Mouse (Mus musculus) hindbrain, embryonic 11.5 days (tissue): ENCODE data around the gene 9630041A04Rik. TPM values are rescaled to one million over a fixed set of nuclear protein-coding genes. Genes with fewer than 3 reads are reported as not detected.

ENCODE experiments used
- ATAC-seq: fragments of 200-750 bp; cut with Nextera tagmentation; 2 replicates; pipeline ENCODE4 v1.8.0; 2017; ENCODE audit warnings: mild to moderate bottlenecking, moderate TSS enrichment, moderate library complexity; ENCODE audit not compliant: low FRiP score
- DNase-seq: peaks from one replicate; pipeline ENCODE4 v3.0.0-alpha.2; 2015; ENCODE audit warnings: low spot score
- H3K27ac ChIP-seq: fragments of 300-500 bp; sonication (generic); 2 replicates; pipeline ENCODE4 v1.5.1; 2014; ENCODE audit warnings: mild to moderate bottlenecking, low read depth, low read length
- H3K27me3 ChIP-seq: fragments of 300-500 bp; sonication (generic); 2 replicates; pipeline ENCODE4 v1.6.1; 2014; ENCODE audit warnings: mild to moderate bottlenecking, low read length, moderate library complexity, mixed read lengths; ENCODE audit not compliant: control insufficient read depth, insufficient read depth
- H3K36me3 ChIP-seq: fragments of 300-500 bp; sonication (generic); 2 replicates; pipeline ENCODE4 v1.6.1; 2014; ENCODE audit warnings: mild to moderate bottlenecking, low read length, moderate library complexity, mixed read lengths; ENCODE audit not compliant: control insufficient read depth, insufficient read depth
- H3K4me1 ChIP-seq: fragments of 300-500 bp; sonication (generic); replicated peaks from 2 replicates; pipeline ENCODE4 v1.6.1; 2014; ENCODE audit warnings: low read length, mixed read lengths; ENCODE audit not compliant: control insufficient read depth, insufficient read depth
- H3K4me2 ChIP-seq: fragments of 300-500 bp; sonication (generic); replicated peaks from 2 replicates; pipeline ENCODE4 v1.6.1; 2014; ENCODE audit warnings: mild to moderate bottlenecking, low read depth, low read length
- H3K4me3 ChIP-seq: fragments of 300-500 bp; sonication (generic); 2 replicates; pipeline ENCODE4 v1.5.1; 2014; ENCODE audit warnings: low read depth, low read length
- H3K9ac ChIP-seq: fragments of 300-500 bp; sonication (generic); 2 replicates; pipeline ENCODE4 v1.6.1; 2014; ENCODE audit warnings: low read depth, low read length
- H3K9me3 ChIP-seq: fragments of 300-500 bp; sonication (generic); 2 replicates; pipeline ENCODE4 v1.6.1; 2016; ENCODE audit warnings: low read length; ENCODE audit not compliant: control insufficient read depth
- WGBS: fragments of 180-500 bp; shearing (Covaris S2); extraction: QIAGEN DNeasy Blood & Tissue Kit; methylation state at CpG from one replicate; pipeline ENCODE4 v1.1.7; 2014; 5-methylcytosine and 5-hydroxymethylcytosine counted together
- polyA plus RNA-seq: library from polyadenylated mRNA; unstranded; fragments of >200 nt; fragmentation: Nextera tagmentation; extraction: Ambion mirVana; gene quantifications from 2 replicates; pipeline ENCODE4 v1.2.1, GENCODE M21; 2014

The 9630041A04Rik gene
- polyA plus RNA-seq, 1 experiment from 2014 or later, result 0.28 TPM

DNA sequence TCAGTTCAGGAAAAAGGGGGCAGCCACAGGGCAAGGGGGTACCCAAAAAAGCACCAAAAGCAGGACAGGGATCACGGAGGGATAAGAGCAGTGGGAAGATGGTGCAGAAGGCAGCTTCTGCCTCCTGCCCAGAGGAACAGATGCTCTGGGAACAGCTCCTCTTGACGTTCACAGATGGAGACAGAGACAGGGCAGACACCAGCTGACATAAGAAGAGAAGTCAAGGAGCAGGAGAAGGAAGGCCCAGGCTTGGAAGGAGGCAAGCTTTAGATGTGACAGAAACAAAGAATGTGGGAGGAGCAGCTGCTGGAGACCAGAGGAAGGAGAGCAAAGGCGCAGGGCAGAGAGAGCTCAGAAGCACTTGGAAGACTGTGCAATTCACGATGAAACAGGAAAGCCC is 94.6 kb downstream of the 9630041A04Rik start:
- Histone ChIP-seq H3K27me3 (no peaks in the 10 kb centered on the region), H3K36me3 (no peaks in the 10 kb centered on the region), H3K9ac (no peak overlapping the region), H3K4me1 (no peaks in the 10 kb centered on the region), H3K4me2 (no peak overlapping the region), H3K27ac (no peak overlapping the region), H3K4me3 (no peak overlapping the region), H3K9me3 (no peaks in the 10 kb centered on the region)
- ATAC-seq, result no peak
- DNase-seq, result no peak
- 34% methylated on average over 4 of the region's 4 CpGs for WGBS

DNA sequence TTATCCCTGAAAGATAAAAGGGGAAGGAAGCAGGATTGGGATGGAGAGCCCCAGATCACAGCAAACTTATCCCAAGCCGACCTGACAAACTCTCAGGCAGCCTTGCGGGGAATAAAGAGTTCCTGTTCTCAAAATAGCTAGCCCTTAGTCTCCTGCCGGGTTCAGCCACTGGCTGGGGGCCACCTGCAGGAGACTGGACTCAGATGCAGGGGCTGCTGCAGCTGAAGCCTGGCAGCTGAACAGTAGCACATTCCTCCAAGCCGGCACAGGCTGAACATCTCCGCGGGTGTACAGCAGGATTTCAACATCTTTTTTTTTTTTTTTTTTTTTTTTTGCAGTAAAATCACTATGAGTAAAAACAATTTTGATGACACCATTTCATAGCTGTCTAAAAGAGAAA is 110.2 kb downstream of the 9630041A04Rik start:
- Histone ChIP-seq H3K4me3 (no peak overlapping the region), H3K9me3 (no peaks in the 10 kb centered on the region), H3K27ac (no peak overlapping the region), H3K27me3 (no peaks in the 10 kb centered on the region), H3K4me1 (no peaks in the 10 kb centered on the region), H3K4me2 (no peak overlapping the region), H3K9ac (no peak overlapping the region), H3K36me3 (no peaks in the 10 kb centered on the region)
- DNase-seq (no peak), ATAC-seq (no peak)
- WGBS, result 38% methylated on average over 6 of the region's 6 CpGs

DNA sequence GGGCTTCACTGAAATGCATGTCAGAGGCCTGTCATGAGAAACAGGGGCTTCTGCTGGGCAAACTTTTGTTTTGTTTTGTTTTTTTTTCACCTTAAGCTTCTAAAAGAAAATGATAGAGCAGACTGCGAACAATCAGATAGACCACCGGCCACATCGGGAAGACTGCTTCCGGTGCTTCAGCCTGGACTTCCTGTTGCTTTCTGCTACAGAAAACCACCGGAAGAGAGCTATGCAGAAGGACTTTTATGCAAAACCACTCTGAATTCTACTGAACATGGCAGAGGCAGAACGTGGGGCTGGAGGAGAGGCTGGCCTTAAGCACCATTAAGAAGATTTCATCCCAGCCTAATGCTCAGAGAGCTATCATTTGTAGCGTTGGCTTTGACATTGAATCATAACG is 110.7 kb downstream of the 9630041A04Rik start:
- no peak overlapping the region for H3K9ac ChIP-seq
- no peak for DNase-seq
- H3K27me3 ChIP-seq, result no peaks in the 10 kb centered on the region
- H3K27ac ChIP-seq, result no peak overlapping the region
- no peak overlapping the region for H3K4me2 ChIP-seq
- no peak overlapping the region for H3K4me3 ChIP-seq
- H3K36me3 ChIP-seq, result no peaks in the 10 kb centered on the region
- H3K9me3 ChIP-seq, result no peaks in the 10 kb centered on the region
- no peaks in the 10 kb centered on the region for H3K4me1 ChIP-seq
- no peak for ATAC-seq
- WGBS, result 79% methylated on average over 8 of the region's 8 CpGs

DNA sequence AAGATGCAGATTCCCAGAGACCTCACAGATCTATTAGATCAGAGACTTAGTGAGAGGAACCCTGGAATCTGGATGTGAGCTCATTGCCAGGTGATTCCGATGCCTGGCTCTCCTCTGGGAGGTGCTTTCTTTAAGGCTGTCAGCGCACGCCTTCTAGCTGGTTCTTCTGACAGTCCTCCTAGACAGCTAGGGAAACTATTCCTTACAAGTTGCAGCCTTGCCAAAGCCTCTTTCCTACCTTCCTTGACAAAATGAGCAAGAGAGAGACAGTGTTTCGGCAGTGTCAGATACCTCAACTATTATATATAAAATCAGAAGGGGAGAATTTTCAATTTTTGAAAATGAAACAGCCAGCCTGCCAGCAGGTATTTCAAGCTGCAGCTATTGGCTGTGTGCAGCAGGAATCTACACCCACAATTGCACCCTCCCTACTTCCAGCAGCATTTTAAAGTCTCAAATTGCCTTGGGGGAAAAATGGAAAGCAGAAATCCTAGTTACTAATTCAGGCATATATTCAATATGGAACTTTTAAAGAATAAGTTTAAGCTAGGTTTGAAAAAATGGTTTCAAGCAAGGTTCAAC is 115.3 kb downstream of the 9630041A04Rik start:
- no peaks in the 10 kb centered on the region for H3K36me3 ChIP-seq
- ATAC-seq (no peak), DNase-seq (no peak)
- no peaks in the 10 kb centered on the region for H3K9me3 ChIP-seq
- H3K27me3 ChIP-seq, result no peaks in the 10 kb centered on the region
- H3K4me2 ChIP-seq, result no peak overlapping the region
- H3K9ac ChIP-seq, result no peak overlapping the region
- 88% methylated on average over 4 of the region's 4 CpGs for WGBS
- H3K27ac ChIP-seq, result no peak overlapping the region
- no peaks in the 10 kb centered on the region for H3K4me1 ChIP-seq
- H3K4me3 ChIP-seq, result no peak overlapping the region

DNA sequence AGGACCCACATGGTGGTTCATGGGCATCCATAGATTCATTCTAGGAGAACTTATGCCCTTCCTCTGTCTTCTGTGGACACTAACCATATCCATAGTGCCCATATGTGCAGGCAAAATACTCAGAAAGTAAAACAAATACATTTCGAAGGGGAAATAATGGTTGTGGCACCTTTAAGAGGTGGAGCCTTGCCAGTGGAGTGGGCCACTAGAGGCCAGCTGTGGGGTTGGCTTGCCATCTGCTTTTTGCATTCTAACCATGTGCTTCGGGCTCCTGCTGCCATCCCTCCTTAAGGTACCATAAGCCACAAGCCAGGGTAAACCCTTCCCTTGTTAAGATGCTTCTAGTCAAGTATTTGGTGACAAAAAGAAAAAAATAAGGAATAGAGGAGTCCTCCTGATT is 119.5 kb downstream of the 9630041A04Rik start:
- no peak overlapping the region for H3K9ac ChIP-seq
- no peak overlapping the region for H3K27ac ChIP-seq
- no peak for DNase-seq
- no peaks in the 10 kb centered on the region for H3K4me1 ChIP-seq
- WGBS, result 80% methylated on average over 2 of the region's 2 CpGs
- H3K4me3 ChIP-seq, result no peak overlapping the region
- no peak overlapping the region for H3K4me2 ChIP-seq
- no peaks in the 10 kb centered on the region for H3K9me3 ChIP-seq
- no peaks in the 10 kb centered on the region for H3K36me3 ChIP-seq
- ATAC-seq, result no peak
- no peaks in the 10 kb centered on the region for H3K27me3 ChIP-seq

DNA sequence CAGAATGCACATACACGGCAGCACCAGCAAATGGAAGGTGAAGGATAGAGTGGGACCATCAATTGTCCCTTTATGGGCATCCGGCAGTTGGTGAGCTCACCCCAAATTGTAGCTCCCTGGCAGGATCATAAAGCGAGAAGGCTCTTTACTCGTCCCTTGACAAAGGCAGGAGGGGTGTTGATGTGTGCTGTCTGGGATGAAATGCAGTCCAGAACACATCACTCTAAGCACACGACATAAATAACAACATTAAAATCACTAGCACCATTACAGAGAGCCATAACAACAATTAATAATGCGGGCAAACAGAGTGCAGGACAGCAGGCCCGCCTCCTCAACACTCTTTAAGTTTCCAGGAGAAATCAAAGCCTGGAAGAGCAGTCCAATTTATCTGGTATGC is 120.7 kb downstream of the 9630041A04Rik start:
- DNase-seq, result no peak
- no peaks in the 10 kb centered on the region for H3K9me3 ChIP-seq
- no peak overlapping the region for H3K4me3 ChIP-seq
- H3K9ac ChIP-seq, result no peak overlapping the region
- 85% methylated on average over 7 of the region's 7 CpGs for WGBS
- H3K4me2 ChIP-seq, result no peak overlapping the region
- no peak for ATAC-seq
- H3K27me3 ChIP-seq, result no peaks in the 10 kb centered on the region
- no peak overlapping the region for H3K27ac ChIP-seq
- H3K36me3 ChIP-seq, result no peaks in the 10 kb centered on the region
- no peaks in the 10 kb centered on the region for H3K4me1 ChIP-seq

DNA sequence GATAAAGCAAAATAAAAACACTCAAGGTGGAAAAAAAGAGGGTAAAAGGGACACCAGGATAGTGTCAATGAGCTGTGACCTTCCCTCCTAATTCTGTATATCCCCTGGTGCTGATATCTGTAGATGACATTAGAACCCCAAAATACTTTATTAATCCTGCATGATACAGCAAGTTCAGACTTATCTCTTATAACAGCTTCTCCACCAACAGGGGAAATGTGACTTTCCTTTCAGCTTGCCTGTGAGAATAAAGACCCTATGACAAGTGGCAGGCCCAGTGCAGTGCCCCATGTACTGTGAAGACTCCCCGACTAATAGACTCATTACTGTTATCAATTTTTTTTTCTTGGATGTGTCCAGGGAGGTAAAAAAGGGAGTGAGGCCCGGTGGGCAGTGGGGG is 125.3 kb downstream of the 9630041A04Rik start:
- Histone ChIP-seq H3K4me2 (no peak overlapping the region), H3K9ac (no peak overlapping the region), H3K4me1 (no peaks in the 10 kb centered on the region), H3K36me3 (no peaks in the 10 kb centered on the region), H3K4me3 (no peak overlapping the region), H3K27me3 (no peaks in the 10 kb centered on the region), H3K9me3 (no peaks in the 10 kb centered on the region), H3K27ac (no peak overlapping the region)
- no peak for ATAC-seq
- DNase-seq, result no peak
- WGBS, result 84% methylated on average over 2 of the region's 2 CpGs

DNA sequence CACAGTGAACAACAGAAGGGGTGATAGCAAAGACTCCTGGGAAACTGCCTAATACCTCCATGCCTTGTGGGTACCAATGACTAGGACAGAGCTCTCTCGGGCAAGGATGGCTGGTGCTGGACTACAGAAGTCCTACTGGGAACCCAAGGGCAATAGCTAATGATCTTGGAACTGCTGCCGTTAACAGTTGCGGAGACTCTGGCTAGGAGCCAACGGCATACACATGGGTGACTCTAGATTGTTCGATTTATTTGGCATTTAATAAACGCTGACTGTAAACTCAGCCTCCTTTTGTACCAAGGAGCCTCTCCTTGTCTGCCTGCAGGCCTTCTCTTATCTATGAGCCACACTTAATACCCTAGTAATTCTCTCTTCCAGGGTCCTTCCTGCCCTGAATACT is 128.4 kb downstream of the 9630041A04Rik start:
- Histone ChIP-seq H3K4me1 (no peaks in the 10 kb centered on the region), H3K4me3 (no peak overlapping the region), H3K27me3 (no peaks in the 10 kb centered on the region), H3K9me3 (no peaks in the 10 kb centered on the region), H3K27ac (no peak overlapping the region), H3K36me3 (no peaks in the 10 kb centered on the region), H3K9ac (no peak overlapping the region), H3K4me2 (no peak overlapping the region)
- ATAC-seq (no peak), DNase-seq (no peak)
- WGBS, result 95% methylated on average over 6 of the region's 6 CpGs

DNA sequence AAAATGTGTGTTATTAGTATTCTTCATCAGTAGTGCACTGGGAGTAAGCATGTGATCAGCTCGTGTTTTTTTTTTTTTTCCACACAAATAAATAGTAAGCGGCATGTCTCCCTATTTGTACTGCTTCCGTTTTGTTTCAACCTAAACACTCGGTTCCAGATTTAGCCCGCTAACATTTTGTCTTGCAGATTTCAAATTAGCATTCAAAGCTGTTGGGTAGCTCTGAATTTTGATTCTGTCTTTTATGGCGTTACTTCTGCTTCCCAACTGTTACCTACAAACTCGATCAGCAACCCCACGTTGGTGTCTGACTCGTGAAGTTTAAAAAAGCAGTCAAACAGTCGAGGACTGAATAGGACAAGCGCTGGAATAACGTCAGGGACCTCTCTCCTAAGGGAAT is 129.2 kb downstream of the 9630041A04Rik start:
- Histone ChIP-seq H3K27ac (no peak overlapping the region), H3K9ac (no peak overlapping the region), H3K27me3 (no peaks in the 10 kb centered on the region), H3K4me3 (no peak overlapping the region), H3K9me3 (no peaks in the 10 kb centered on the region), H3K4me2 (no peak overlapping the region), H3K4me1 (no peaks in the 10 kb centered on the region), H3K36me3 (no peaks in the 10 kb centered on the region)
- ATAC-seq (no peak), DNase-seq (no peak)
- WGBS, result 85% methylated on average over 12 of the region's 12 CpGs
